Mouse (Mus musculus): ENCODE data around the gene Nt5c2.

DNA sequence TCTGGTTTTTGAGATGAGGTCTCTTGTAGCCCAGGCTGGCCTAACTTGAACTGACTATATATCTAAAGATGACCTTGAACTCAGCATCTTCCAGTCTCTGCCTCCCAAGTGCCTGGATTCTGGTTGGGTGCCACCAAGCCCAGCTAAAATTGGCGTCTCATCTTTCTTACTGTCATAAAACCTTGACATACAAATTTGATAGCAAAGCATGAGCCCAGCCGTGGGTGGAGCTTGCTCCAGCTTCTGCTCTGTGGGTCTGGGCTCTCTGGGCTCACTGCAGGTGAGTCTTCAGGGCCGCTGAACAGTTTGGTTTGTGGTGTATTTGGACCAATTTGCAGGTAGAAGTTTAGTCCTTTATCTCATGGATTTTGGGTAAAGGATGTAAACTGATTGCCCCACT lies 141.0 kb downstream of the Nt5c2 start:
- no peak for TF ChIP-seq POLR2A (IDR thresholded peaks at IDR 0.05; ENCODE audit: low read depth, low read length)
- no peak for TF ChIP-seq CTCF (IDR thresholded peaks at IDR 0.05; ENCODE audit: extremely low read depth, insufficient read depth, insufficient read length, insufficient replicate concordance)

Data from spleen, adult 2 months (tissue).